Mouse (Mus musculus) neural tube, embryonic 15.5 days (tissue): Measurements from ENCODE around the gene Syt12. TPM values are rescaled to one million over a fixed set of nuclear protein-coding genes. Genes with fewer than 3 reads are reported as not detected.

Experiments
- ATAC-seq: fragments of 200-750 bp; cut with Nextera tagmentation; 2 replicates; pipeline ENCODE4 v1.8.0; 2017; ENCODE audit warnings: mild to moderate bottlenecking, moderate TSS enrichment, moderate library complexity; ENCODE audit not compliant: low FRiP score
- H3K27ac ChIP-seq: fragments of 300-500 bp; sonication (generic); replicated peaks from 2 replicates; pipeline ENCODE4 v1.5.1; 2015; ENCODE audit warnings: mild to moderate bottlenecking, inconsistent platforms
- H3K27me3 ChIP-seq: fragments of 300-500 bp; sonication (generic); replicated peaks from 2 replicates; pipeline ENCODE4 v1.6.1; 2015; ENCODE audit warnings: inconsistent platforms
- H3K36me3 ChIP-seq: fragments of 300-500 bp; sonication (generic); 2 replicates; pipeline ENCODE4 v1.6.1; 2015; ENCODE audit warnings: inconsistent platforms
- H3K4me1 ChIP-seq: fragments of 300-500 bp; sonication (generic); 2 replicates; pipeline ENCODE4 v1.6.1; 2015; ENCODE audit warnings: inconsistent platforms
- H3K4me2 ChIP-seq: fragments of 300-500 bp; sonication (generic); 2 replicates; pipeline ENCODE4 v1.6.1; 2015; ENCODE audit warnings: inconsistent platforms, mild to moderate bottlenecking, moderate library complexity
- H3K4me3 ChIP-seq: fragments of 300-500 bp; sonication (generic); replicated peaks from 2 replicates; pipeline ENCODE4 v1.5.1; 2015; ENCODE audit warnings: mild to moderate bottlenecking, inconsistent platforms
- H3K9ac ChIP-seq: fragments of 300-500 bp; sonication (generic); replicated peaks from 2 replicates; pipeline ENCODE4 v1.6.1; 2015; ENCODE audit warnings: mild to moderate bottlenecking, inconsistent platforms
- H3K9me3 ChIP-seq: fragments of 300-500 bp; sonication (generic); replicated peaks from 2 replicates; pipeline ENCODE4 v1.6.1; 2016; ENCODE audit warnings: inconsistent platforms
- WGBS: fragments of 180-500 bp; shearing (Covaris S2); methylation state at CpG from one replicate; pipeline ENCODE4 v1.1.7; 2015; ENCODE audit warnings: mixed read lengths; 5-methylcytosine and 5-hydroxymethylcytosine counted together
- polyA plus RNA-seq: library from polyadenylated mRNA; unstranded; fragments of >200 nt; fragmentation: Nextera tagmentation; extraction: Ambion mirVana; gene quantifications from 2 replicates; pipeline ENCODE4 v1.2.1, GENCODE M21; 2015

The Syt12 gene
- polyA plus RNA-seq, 1 experiment from 2014 or later = 8.8 TPM

- Histone ChIP-seq H3K27ac (no peak overlapping the region), H3K9me3 (no peaks in the 10 kb centered on the region), H3K4me2 (no peak overlapping the region), H3K4me1 (no peaks in the 10 kb centered on the region), H3K36me3 (no peaks in the 10 kb centered on the region), H3K9ac (no peak overlapping the region), H3K4me3 (no peak overlapping the region), H3K27me3 (no peaks in the 10 kb centered on the region)
- 90% methylated on average over 8 of the region's 8 CpGs for WGBS
- ATAC-seq = no peak
Observed at GRCm38 (mm10) chr19:4420153-4420910, 56.9 kb downstream of the Syt12 start.

- WGBS = 93% methylated on average over 5 of the region's 5 CpGs
- H3K4me2 ChIP-seq = no peak overlapping the region
- H3K4me3 ChIP-seq = no peak overlapping the region
- no peaks in the 10 kb centered on the region for H3K27me3 ChIP-seq
- no peaks in the 10 kb centered on the region for H3K36me3 ChIP-seq
- H3K9ac ChIP-seq = no peak overlapping the region
- no peak for ATAC-seq
- no peaks in the 10 kb centered on the region for H3K4me1 ChIP-seq
- H3K9me3 ChIP-seq = no peaks in the 10 kb centered on the region
- no peak overlapping the region for H3K27ac ChIP-seq
Observed at GRCm38 (mm10) chr19:4419711-4420110, 57.5 kb downstream of the Syt12 start.

GRCm38 (mm10) chr19:4417713-4418112 lies 59.5 kb downstream of the Syt12 start:
- ATAC-seq = no peak
- no peaks in the 10 kb centered on the region for H3K4me1 ChIP-seq
- H3K27me3 ChIP-seq = no peaks in the 10 kb centered on the region
- H3K4me3 ChIP-seq = no peak overlapping the region
- H3K27ac ChIP-seq = no peak overlapping the region
- H3K9ac ChIP-seq = no peak overlapping the region
- H3K36me3 ChIP-seq = no peaks in the 10 kb centered on the region
- H3K9me3 ChIP-seq = no peaks in the 10 kb centered on the region
- H3K4me2 ChIP-seq = no peak overlapping the region

GRCm38 (mm10) chr19:4417183-4417582 lies 60.1 kb downstream of the Syt12 start:
- H3K9ac ChIP-seq = no peak overlapping the region
- 0% methylated on average over 1 of the region's 1 CpGs for WGBS
- H3K4me2 ChIP-seq = no peak overlapping the region
- no peaks in the 10 kb centered on the region for H3K36me3 ChIP-seq
- ATAC-seq = no peak
- no peak overlapping the region for H3K4me3 ChIP-seq
- H3K9me3 ChIP-seq = 0 out of 2 replicates have a peak, but pooled peaks cover 2% of the 10 kb centered on the region
- no peak overlapping the region for H3K27ac ChIP-seq
- no peaks in the 10 kb centered on the region for H3K4me1 ChIP-seq
- H3K27me3 ChIP-seq = no peaks in the 10 kb centered on the region

GRCm38 (mm10) chr19:4414631-4415030 lies 62.6 kb downstream of the Syt12 start:
- 0 out of 2 replicates have a peak, but pooled peaks cover 3% of the 10 kb centered on the region for H3K9me3 ChIP-seq
- no peaks in the 10 kb centered on the region for H3K4me1 ChIP-seq
- no peak for ATAC-seq
- 79% methylated on average over 1 of the region's 1 CpGs for WGBS
- no peaks in the 10 kb centered on the region for H3K36me3 ChIP-seq
- no peak overlapping the region for H3K4me2 ChIP-seq
- no peak overlapping the region for H3K27ac ChIP-seq
- H3K27me3 ChIP-seq = no peaks in the 10 kb centered on the region
- no peak overlapping the region for H3K4me3 ChIP-seq
- no peak overlapping the region for H3K9ac ChIP-seq

- H3K27me3 ChIP-seq = no peaks in the 10 kb centered on the region
- 64% methylated on average over 2 of the region's 2 CpGs for WGBS
- no peak overlapping the region for H3K4me3 ChIP-seq
- H3K36me3 ChIP-seq = no peaks in the 10 kb centered on the region
- H3K27ac ChIP-seq = no peak overlapping the region
- H3K4me1 ChIP-seq = no peaks in the 10 kb centered on the region
- no peak for ATAC-seq
- H3K4me2 ChIP-seq = no peak overlapping the region
- no peak overlapping the region for H3K9ac ChIP-seq
- 0 out of 2 replicates have a peak, but pooled peaks cover 3% of the 10 kb centered on the region for H3K9me3 ChIP-seq
Observed at GRCm38 (mm10) chr19:4409062-4409461, 68.2 kb downstream of the Syt12 start.

- no peak overlapping the region for H3K4me3 ChIP-seq
- WGBS = 96% methylated on average over 2 of the region's 2 CpGs
- no peak overlapping the region for H3K9ac ChIP-seq
- no peak for ATAC-seq
- H3K4me1 ChIP-seq = no peaks in the 10 kb centered on the region
- no peaks in the 10 kb centered on the region for H3K36me3 ChIP-seq
- no peak overlapping the region for H3K27ac ChIP-seq
- H3K4me2 ChIP-seq = no peak overlapping the region
- H3K27me3 ChIP-seq = no peaks in the 10 kb centered on the region
- no peaks in the 10 kb centered on the region for H3K9me3 ChIP-seq
Observed at GRCm38 (mm10) chr19:4404840-4405239, 72.4 kb downstream of the Syt12 start.

GRCm38 (mm10) chr19:4398959-4399358 lies 78.3 kb downstream of the Syt12 start:
- ATAC-seq = no peak
- Histone ChIP-seq H3K27ac (0 out of 2 replicates have a peak overlapping the region, but pooled peaks have one; percentile 88), H3K9ac (no peak overlapping the region), H3K4me1 (peaks cover 18% of the 10 kb centered on the region), H3K27me3 (no peaks in the 10 kb centered on the region), H3K4me3 (no peak overlapping the region), H3K36me3 (no peaks in the 10 kb centered on the region), H3K4me2 (peak overlapping the region; percentile 80), H3K9me3 (no peaks in the 10 kb centered on the region)
- 75% methylated on average over 4 of the region's 4 CpGs for WGBS

- Histone ChIP-seq H3K36me3 (no peaks in the 10 kb centered on the region), H3K27ac (peak overlapping the region; percentile 88), H3K4me1 (peaks cover 21% of the 10 kb centered on the region), H3K4me3 (peak overlapping the region; percentile 76), H3K9ac (peak overlapping the region; percentile 74), H3K27me3 (no peaks in the 10 kb centered on the region), H3K4me2 (peak overlapping the region; percentile 80), H3K9me3 (no peaks in the 10 kb centered on the region)
- 28% methylated on average over 8 of the region's 8 CpGs for WGBS
- no peak for ATAC-seq
Observed at GRCm38 (mm10) chr19:4398630-4398948, 78.7 kb downstream of the Syt12 start.

- 2% methylated on average over 80 of the region's 82 CpGs for WGBS
- ATAC-seq = peak; percentile 55
Observed at GRCm38 (mm10) chr19:4397798-4398629, 79.2 kb downstream of the Syt12 start, which contains the start of gene Kdm2a. Gene Kdm2a, minus strand, starts transcription at chr19:4398285.

GRCm38 (mm10) chr19:4396998-4397797 lies 80.0 kb downstream of the Syt12 start:
- Histone ChIP-seq H3K27me3 (no peaks in the 10 kb centered on the region), H3K4me2 (peak overlapping the region; percentile 86), H3K4me3 (peak overlapping the region; percentile 76), H3K9me3 (no peaks in the 10 kb centered on the region), H3K27ac (peak overlapping the region; percentile 94), H3K36me3 (no peaks in the 10 kb centered on the region), H3K9ac (peak overlapping the region; percentile 91), H3K4me1 (peaks cover 32% of the 10 kb centered on the region)
- ATAC-seq = peak; percentile 93
- WGBS = under 1% methylated on average over 70 of the region's 90 CpGs

More at GRCm38 (mm10) chr19:4397798-4398629, 79.2 kb downstream of the Syt12 start, which contains the start of gene Kdm2a:
- H3K27ac ChIP-seq = peak within 1 kb of the TSS; percentile 88
- H3K9me3 ChIP-seq = no peaks in the 10 kb centered on the region
- H3K4me2 ChIP-seq = peak within 1 kb of the TSS; percentile 80
- H3K4me3 ChIP-seq = peak within 1 kb of the TSS; percentile 76
- peaks cover 27% of the 10 kb centered on the region for H3K4me1 ChIP-seq
- H3K9ac ChIP-seq = peak within 1 kb of the TSS; percentile 74
- no peaks in the 10 kb centered on the region for H3K27me3 ChIP-seq
- no peaks in the 10 kb centered on the region for H3K36me3 ChIP-seq
